Mouse (Mus musculus) adipocyte (in vitro differentiated cells): ENCODE results near the gene Crispld2.

Source experiments
- DNase-seq: peaks from one replicate; pipeline ENCODE4 v3.0.0-alpha.2; 2016; ENCODE audit warnings: low spot score

The Crispld2 gene

GRCm38 (mm10) chr8:120034471-120034870 lies 42.2 kb downstream of the Crispld2 start:
- DNase-seq, result peak; percentile 36

GRCm38 (mm10) chr8:120036111-120036510 lies 43.9 kb downstream of the Crispld2 start:
- no peak for DNase-seq

GRCm38 (mm10) chr8:120036578-120036977 lies 44.3 kb downstream of the Crispld2 start:
- no peak for DNase-seq

GRCm38 (mm10) chr8:120037199-120037598 lies 45.0 kb downstream of the Crispld2 start:
- DNase-seq, result no peak

GRCm38 (mm10) chr8:120037611-120038010 lies 45.4 kb downstream of the Crispld2 start:
- DNase-seq, result no peak

GRCm38 (mm10) chr8:120038741-120039140 lies 46.5 kb downstream of the Crispld2 start:
- no peak for DNase-seq

GRCm38 (mm10) chr8:120039313-120039919 lies 47.2 kb downstream of the Crispld2 start:
- no peak for DNase-seq

- peak; percentile 59 for DNase-seq
Measured at GRCm38 (mm10) chr8:120040861-120041260, 48.6 kb downstream of the Crispld2 start.

- DNase-seq, result peak; percentile 25
Measured at GRCm38 (mm10) chr8:120042542-120043312, 50.5 kb downstream of the Crispld2 start.

GRCm38 (mm10) chr8:120044907-120045306 lies 52.7 kb downstream of the Crispld2 start:
- DNase-seq, result no peak

GRCm38 (mm10) chr8:120045471-120045870 lies 53.2 kb downstream of the Crispld2 start:
- DNase-seq, result peak; percentile 57

- peak; percentile 99 for DNase-seq
Measured at GRCm38 (mm10) chr8:120046258-120047020, 54.2 kb downstream of the Crispld2 start.

GRCm38 (mm10) chr8:120049949-120050348 lies 57.7 kb downstream of the Crispld2 start:
- no peak for DNase-seq

- DNase-seq, result no peak
Measured at GRCm38 (mm10) chr8:120050376-120050775, 58.1 kb downstream of the Crispld2 start.

- no peak for DNase-seq
Measured at GRCm38 (mm10) chr8:120051006-120051405, 58.8 kb downstream of the Crispld2 start.

- no peak for DNase-seq
Measured at GRCm38 (mm10) chr8:120051908-120052307, 59.7 kb downstream of the Crispld2 start.

GRCm38 (mm10) chr8:120052318-120052717 lies 60.1 kb downstream of the Crispld2 start:
- DNase-seq, result no peak

- no peak for DNase-seq
Measured at GRCm38 (mm10) chr8:120054833-120055232, 62.6 kb downstream of the Crispld2 start.

- DNase-seq, result no peak
Measured at GRCm38 (mm10) chr8:120057078-120057477, 64.8 kb downstream of the Crispld2 start.

- no peak for DNase-seq
Measured at GRCm38 (mm10) chr8:120062742-120063141, 70.5 kb downstream of the Crispld2 start.

- DNase-seq, result no peak
Measured at GRCm38 (mm10) chr8:120063326-120063725, 71.1 kb downstream of the Crispld2 start.

- no peak for DNase-seq
Measured at GRCm38 (mm10) chr8:120065611-120066010, 73.4 kb downstream of the Crispld2 start.

GRCm38 (mm10) chr8:120066226-120066625 lies 74.0 kb downstream of the Crispld2 start:
- no peak for DNase-seq
